Mouse (Mus musculus): ENCODE data around the gene Fhl1. TPM values are rescaled to one million over a fixed set of nuclear protein-coding genes. Genes with fewer than 3 reads are reported as not detected.

The Fhl1 gene
- polyA plus RNA-seq, 1 experiment from 2014 or later: 87.0 TPM

GRCm38 (mm10) chrX:56736226-56736625, 4.6 kb downstream of the Fhl1 start:
- ATAC-seq (ENCODE audit: low FRiP score) (no peak), DNase-seq (ENCODE audit: low spot score) (no peak)
- no peaks in the 10 kb centered on the region for H3K4me1 ChIP-seq (replicated peaks; ENCODE audit: control insufficient read depth, insufficient read depth, low read length)
- no peak overlapping the region for H3K9ac ChIP-seq (ENCODE audit: low read depth, low read length)
- 71% methylated on average over 1 of the region's 1 CpGs for whole genome bisulfite sequencing
- no peak overlapping the region for H3K4me3 ChIP-seq (ENCODE audit: low read depth, low read length)
- no peak overlapping the region for H3K4me2 ChIP-seq (replicated peaks; ENCODE audit: low read depth, low read length)
- no peaks in the 10 kb centered on the region for H3K27me3 ChIP-seq (ENCODE audit: control insufficient read depth, insufficient read depth, low read length)
- no peaks in the 10 kb centered on the region for H3K36me3 ChIP-seq (ENCODE audit: control insufficient read depth, insufficient read depth, low read length)
- H3K27ac ChIP-seq (ENCODE audit: low read depth, low read length): no peak overlapping the region
- H3K9me3 ChIP-seq (ENCODE audit: control insufficient read depth, low read length): no peaks in the 10 kb centered on the region

GRCm38 (mm10) chrX:56737848-56738554, 6.4 kb downstream of the Fhl1 start:
- ATAC-seq (ENCODE audit: low FRiP score): no peak
- H3K9me3 ChIP-seq (ENCODE audit: control insufficient read depth, low read length): no peaks in the 10 kb centered on the region
- H3K36me3 ChIP-seq (ENCODE audit: control insufficient read depth, insufficient read depth, low read length): no peaks in the 10 kb centered on the region
- no peaks in the 10 kb centered on the region for H3K4me1 ChIP-seq (replicated peaks; ENCODE audit: control insufficient read depth, insufficient read depth, low read length)
- no peaks in the 10 kb centered on the region for H3K27me3 ChIP-seq (ENCODE audit: control insufficient read depth, insufficient read depth, low read length)
- H3K9ac ChIP-seq (ENCODE audit: low read depth, low read length): no peak overlapping the region
- 79% methylated on average over 5 of the region's 5 CpGs for WGBS
- no peak overlapping the region for H3K4me3 ChIP-seq (ENCODE audit: low read depth, low read length)
- DNase-seq (ENCODE audit: low spot score): no peak
- H3K27ac ChIP-seq (ENCODE audit: low read depth, low read length): no peak overlapping the region
- H3K4me2 ChIP-seq (replicated peaks; ENCODE audit: low read depth, low read length): no peak overlapping the region

- WGBS: 73% methylated on average over 3 of the region's 3 CpGs
- ATAC-seq (ENCODE audit: low FRiP score) (no peak), DNase-seq (ENCODE audit: low spot score) (no peak)
- H3K9ac ChIP-seq (ENCODE audit: low read depth, low read length): no peak overlapping the region
- H3K4me1 ChIP-seq (replicated peaks; ENCODE audit: control insufficient read depth, insufficient read depth, low read length): no peaks in the 10 kb centered on the region
- no peaks in the 10 kb centered on the region for H3K36me3 ChIP-seq (ENCODE audit: control insufficient read depth, insufficient read depth, low read length)
- H3K9me3 ChIP-seq (ENCODE audit: control insufficient read depth, low read length): no peaks in the 10 kb centered on the region
- H3K27me3 ChIP-seq (ENCODE audit: control insufficient read depth, insufficient read depth, low read length): no peaks in the 10 kb centered on the region
- H3K4me3 ChIP-seq (ENCODE audit: low read depth, low read length): no peak overlapping the region
- H3K4me2 ChIP-seq (replicated peaks; ENCODE audit: low read depth, low read length): no peak overlapping the region
- H3K27ac ChIP-seq (ENCODE audit: low read depth, low read length): no peak overlapping the region
These were observed 9.8 kb downstream of the Fhl1 start for GRCm38 (mm10) chrX:56741428-56741827.

GRCm38 (mm10) chrX:56751536-56751935, 19.9 kb downstream of the Fhl1 start:
- no peak overlapping the region for H3K27ac ChIP-seq (ENCODE audit: low read depth, low read length)
- no peaks in the 10 kb centered on the region for H3K4me1 ChIP-seq (replicated peaks; ENCODE audit: control insufficient read depth, insufficient read depth, low read length)
- H3K36me3 ChIP-seq (ENCODE audit: control insufficient read depth, insufficient read depth, low read length): no peaks in the 10 kb centered on the region
- no peak overlapping the region for H3K9ac ChIP-seq (ENCODE audit: low read depth, low read length)
- H3K4me3 ChIP-seq (ENCODE audit: low read depth, low read length): no peak overlapping the region
- no peaks in the 10 kb centered on the region for H3K27me3 ChIP-seq (ENCODE audit: control insufficient read depth, insufficient read depth, low read length)
- no peak overlapping the region for H3K4me2 ChIP-seq (replicated peaks; ENCODE audit: low read depth, low read length)
- 67% methylated on average over 4 of the region's 4 CpGs for WGBS
- DNase-seq (ENCODE audit: low spot score): no peak
- ATAC-seq (ENCODE audit: low FRiP score): no peak
- no peaks in the 10 kb centered on the region for H3K9me3 ChIP-seq (ENCODE audit: control insufficient read depth, low read length)

- DNase-seq (ENCODE audit: low spot score): no peak
- no peak for ATAC-seq (ENCODE audit: low FRiP score)
These were observed 20.6 kb downstream of the Fhl1 start for GRCm38 (mm10) chrX:56752144-56752543.

GRCm38 (mm10) chrX:56753317-56754289, 22.0 kb downstream of the Fhl1 start:
- no peak for ATAC-seq (ENCODE audit: low FRiP score)
- Histone ChIP-seq H3K36me3 (ENCODE audit: control insufficient read depth, insufficient read depth, low read length) (no peaks in the 10 kb centered on the region), H3K4me2 (replicated peaks; ENCODE audit: low read depth, low read length) (no peak overlapping the region)

More at GRCm38 (mm10) chrX:56752144-56752543, 20.6 kb downstream of the Fhl1 start:
- H3K9ac ChIP-seq (ENCODE audit: low read depth, low read length): no peak overlapping the region
- H3K4me2 ChIP-seq (replicated peaks; ENCODE audit: low read depth, low read length): no peak overlapping the region
- no peaks in the 10 kb centered on the region for H3K9me3 ChIP-seq (ENCODE audit: control insufficient read depth, low read length)
- H3K27me3 ChIP-seq (ENCODE audit: control insufficient read depth, insufficient read depth, low read length): no peaks in the 10 kb centered on the region
- WGBS: 84% methylated on average over 6 of the region's 6 CpGs
- H3K27ac ChIP-seq (ENCODE audit: low read depth, low read length): no peak overlapping the region
- H3K4me1 ChIP-seq (replicated peaks; ENCODE audit: control insufficient read depth, insufficient read depth, low read length): no peaks in the 10 kb centered on the region
- H3K4me3 ChIP-seq (ENCODE audit: low read depth, low read length): no peak overlapping the region
- H3K36me3 ChIP-seq (ENCODE audit: control insufficient read depth, insufficient read depth, low read length): no peaks in the 10 kb centered on the region

GRCm38 (mm10) chrX:56755646-56756045, 24.1 kb downstream of the Fhl1 start:
- DNase-seq (ENCODE audit: low spot score) (peak; percentile 43), ATAC-seq (ENCODE audit: low FRiP score) (no peak)
- Histone ChIP-seq H3K4me2 (replicated peaks; ENCODE audit: low read depth, low read length) (no peak overlapping the region), H3K4me3 (ENCODE audit: low read depth, low read length) (no peak overlapping the region), H3K9ac (ENCODE audit: low read depth, low read length) (no peak overlapping the region), H3K36me3 (ENCODE audit: control insufficient read depth, insufficient read depth, low read length) (no peaks in the 10 kb centered on the region), H3K27me3 (ENCODE audit: control insufficient read depth, insufficient read depth, low read length) (no peaks in the 10 kb centered on the region), H3K4me1 (replicated peaks; ENCODE audit: control insufficient read depth, insufficient read depth, low read length) (no peaks in the 10 kb centered on the region), H3K9me3 (ENCODE audit: control insufficient read depth, low read length) (no peaks in the 10 kb centered on the region), H3K27ac (ENCODE audit: low read depth, low read length) (no peak overlapping the region)
- 74% methylated on average over 2 of the region's 2 CpGs for WGBS

More at GRCm38 (mm10) chrX:56753317-56754289, 22.0 kb downstream of the Fhl1 start:
- WGBS: 79% methylated on average over 8 of the region's 8 CpGs
- no peak for DNase-seq (ENCODE audit: low spot score)
- Histone ChIP-seq H3K27ac (ENCODE audit: low read depth, low read length) (no peak overlapping the region), H3K4me3 (ENCODE audit: low read depth, low read length) (no peak overlapping the region), H3K9ac (ENCODE audit: low read depth, low read length) (no peak overlapping the region), H3K4me1 (replicated peaks; ENCODE audit: control insufficient read depth, insufficient read depth, low read length) (no peaks in the 10 kb centered on the region), H3K27me3 (ENCODE audit: control insufficient read depth, insufficient read depth, low read length) (no peaks in the 10 kb centered on the region), H3K9me3 (ENCODE audit: control insufficient read depth, low read length) (no peaks in the 10 kb centered on the region)

- no peak overlapping the region for H3K27ac ChIP-seq (ENCODE audit: low read depth, low read length)
- H3K4me2 ChIP-seq (replicated peaks; ENCODE audit: low read depth, low read length): no peak overlapping the region
- ATAC-seq (ENCODE audit: low FRiP score): no peak
- no peaks in the 10 kb centered on the region for H3K27me3 ChIP-seq (ENCODE audit: control insufficient read depth, insufficient read depth, low read length)
- no peaks in the 10 kb centered on the region for H3K36me3 ChIP-seq (ENCODE audit: control insufficient read depth, insufficient read depth, low read length)
- no peak overlapping the region for H3K4me3 ChIP-seq (ENCODE audit: low read depth, low read length)
- H3K9me3 ChIP-seq (ENCODE audit: control insufficient read depth, low read length): no peaks in the 10 kb centered on the region
- WGBS: 80% methylated on average over 7 of the region's 7 CpGs
- H3K9ac ChIP-seq (ENCODE audit: low read depth, low read length): no peak overlapping the region
- H3K4me1 ChIP-seq (replicated peaks; ENCODE audit: control insufficient read depth, insufficient read depth, low read length): no peaks in the 10 kb centered on the region
- DNase-seq (ENCODE audit: low spot score): no peak
These were observed 24.8 kb downstream of the Fhl1 start for GRCm38 (mm10) chrX:56756352-56756751.
